Mouse (Mus musculus) limb, embryonic 14.5 days (tissue): ENCODE results near the gene Tbxas1. TPM values are rescaled to one million over a fixed set of nuclear protein-coding genes. Genes with fewer than 3 reads are reported as not detected.

Experiments used
- ATAC-seq: fragments of 200-750 bp; cut with Nextera tagmentation; 2 replicates; pipeline ENCODE4 v1.8.0; 2017; ENCODE audit warnings: low read depth, moderate number of reproducible peaks, moderate TSS enrichment; ENCODE audit not compliant: low FRiP score
- DNase-seq: peaks from one replicate; pipeline ENCODE4 v3.0.0-alpha.2; 2015; ENCODE audit warnings: low spot score
- H3K27ac ChIP-seq: fragments of 300-500 bp; sonication (generic); replicated peaks from 2 replicates; pipeline ENCODE4 v1.5.1; 2014; ENCODE audit warnings: low read depth, mild to moderate bottlenecking, low read length, moderate library complexity, mixed read lengths
- H3K27me3 ChIP-seq: fragments of 300-500 bp; sonication (generic); 2 replicates; pipeline ENCODE4 v1.6.1; 2014; ENCODE audit warnings: low read length, mixed read lengths; ENCODE audit not compliant: control insufficient read depth, insufficient read depth
- H3K36me3 ChIP-seq: fragments of 300-500 bp; sonication (generic); 2 replicates; pipeline ENCODE4 v1.6.1; 2014; ENCODE audit warnings: mild to moderate bottlenecking, low read length, moderate library complexity, mixed read lengths; ENCODE audit not compliant: control insufficient read depth, insufficient read depth
- H3K4me1 ChIP-seq: fragments of 300-500 bp; sonication (generic); 2 replicates; pipeline ENCODE4 v1.6.1; 2014; ENCODE audit warnings: antibody characterized with exemption, low read length, mixed read lengths; ENCODE audit not compliant: control insufficient read depth, insufficient read depth
- H3K4me2 ChIP-seq: fragments of 300-500 bp; sonication (generic); replicated peaks from 2 replicates; pipeline ENCODE4 v1.6.1; 2014; ENCODE audit warnings: low read depth, mild to moderate bottlenecking, low read length, moderate library complexity; ENCODE audit not compliant: severe bottlenecking
- H3K4me3 ChIP-seq: fragments of 300-500 bp; sonication (generic); replicated peaks from 2 replicates; pipeline ENCODE4 v1.5.1; 2014; ENCODE audit warnings: low read length
- H3K9ac ChIP-seq: fragments of 300-500 bp; sonication (generic); 2 replicates; pipeline ENCODE4 v1.6.1; 2014; ENCODE audit warnings: mild to moderate bottlenecking, low read depth, low read length, moderate library complexity; ENCODE audit not compliant: severe bottlenecking
- H3K9me3 ChIP-seq: fragments of 300-500 bp; sonication (generic); 2 replicates; pipeline ENCODE4 v1.6.1; 2016; ENCODE audit warnings: low read length; ENCODE audit not compliant: control insufficient read depth
- POLR2A ChIP-seq: fragments of 200-500 bp; IDR thresholded peaks from 2 replicates; pipeline ENCODE4 v1.8.0; 2012; ENCODE audit warnings: inconsistent platforms, mild to moderate bottlenecking, moderate library complexity, borderline replicate concordance; ENCODE audit not compliant: insufficient read depth, insufficient read length; ENCODE audit errors: extremely low read depth
- WGBS: fragments of 180-500 bp; shearing (Covaris S2); extraction: QIAGEN DNeasy Blood & Tissue Kit; methylation state at CpG from one replicate; pipeline ENCODE4 v1.1.7; 2014; 5-methylcytosine and 5-hydroxymethylcytosine counted together
- polyA plus RNA-seq, 2 experiments: library from polyadenylated mRNA; depleted of rRNA in 1 of 2; stranded (reverse) in 1 of 2; unstranded in 1 of 2; fragments of >200 nt; fragmentation: Nextera tagmentation in 1 of 2; extraction: Ambion mirVana in 1 of 2; gene quantifications; 2 replicates each; pipeline versions ENCODE4 v1.2.1 to v1.2.3; 2012 to 2014

Gene Tbxas1
- polyA plus RNA-seq, 2 experiments = 1.8 to 2.6 TPM

DNA sequence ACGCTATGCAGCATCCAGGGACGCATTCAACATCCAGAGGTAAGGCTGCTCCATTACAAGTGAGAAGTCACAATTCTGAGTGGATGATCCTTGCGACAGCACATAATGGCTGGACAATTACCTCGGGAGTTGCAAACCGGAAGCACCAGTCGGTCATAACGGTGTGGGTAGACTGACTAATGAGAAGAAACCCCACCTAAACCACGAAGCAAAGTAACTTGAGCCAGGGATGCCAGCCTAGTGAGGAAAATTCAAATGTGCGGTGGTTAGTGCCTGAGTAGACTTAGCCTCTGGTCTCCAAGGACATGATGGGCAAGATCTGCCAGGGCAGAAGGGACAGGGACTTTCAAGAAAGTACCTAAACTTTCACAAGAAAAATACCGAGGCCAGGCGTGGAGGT is 142.7 kb downstream of the Tbxas1 start:
- no peak overlapping the region for H3K4me3 ChIP-seq
- H3K4me1 ChIP-seq = no peaks in the 10 kb centered on the region
- H3K4me2 ChIP-seq = no peak overlapping the region
- DNase-seq = no peak
- no peak overlapping the region for H3K27ac ChIP-seq
- no peak for TF ChIP-seq POLR2A
- no peak for ATAC-seq
- H3K9ac ChIP-seq = no peak overlapping the region
- H3K9me3 ChIP-seq = no peaks in the 10 kb centered on the region
- H3K27me3 ChIP-seq = no peaks in the 10 kb centered on the region
- WGBS = 77% methylated on average over 11 of the region's 11 CpGs
- no peaks in the 10 kb centered on the region for H3K36me3 ChIP-seq

DNA sequence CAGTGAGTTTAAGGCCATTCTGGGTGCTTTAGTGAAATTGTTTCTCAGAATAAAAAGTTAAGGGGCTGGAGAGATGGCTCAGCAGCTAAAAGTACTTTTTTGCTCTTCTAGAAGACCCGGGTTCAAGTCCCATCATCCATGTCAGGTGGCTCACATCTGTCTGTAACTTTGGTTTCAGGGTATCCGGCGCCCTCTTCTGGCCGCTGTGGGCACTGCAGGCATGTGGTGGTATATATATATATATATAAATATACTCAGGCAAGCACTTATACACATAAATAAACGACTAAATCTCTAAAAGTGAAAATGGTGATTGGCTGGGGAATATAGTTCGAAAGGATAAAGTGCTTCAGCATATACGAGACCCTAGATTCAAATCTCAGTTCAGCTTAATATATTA is 143.6 kb downstream of the Tbxas1 start:
- no peak for ATAC-seq
- no peaks in the 10 kb centered on the region for H3K36me3 ChIP-seq
- H3K27me3 ChIP-seq = no peaks in the 10 kb centered on the region
- 71% methylated on average over 7 of the region's 7 CpGs for WGBS
- H3K27ac ChIP-seq = no peak overlapping the region
- H3K4me3 ChIP-seq = no peak overlapping the region
- H3K9me3 ChIP-seq = no peaks in the 10 kb centered on the region
- H3K9ac ChIP-seq = no peak overlapping the region
- no peak for TF ChIP-seq POLR2A
- DNase-seq = no peak
- H3K4me2 ChIP-seq = no peak overlapping the region
- H3K4me1 ChIP-seq = no peaks in the 10 kb centered on the region

DNA sequence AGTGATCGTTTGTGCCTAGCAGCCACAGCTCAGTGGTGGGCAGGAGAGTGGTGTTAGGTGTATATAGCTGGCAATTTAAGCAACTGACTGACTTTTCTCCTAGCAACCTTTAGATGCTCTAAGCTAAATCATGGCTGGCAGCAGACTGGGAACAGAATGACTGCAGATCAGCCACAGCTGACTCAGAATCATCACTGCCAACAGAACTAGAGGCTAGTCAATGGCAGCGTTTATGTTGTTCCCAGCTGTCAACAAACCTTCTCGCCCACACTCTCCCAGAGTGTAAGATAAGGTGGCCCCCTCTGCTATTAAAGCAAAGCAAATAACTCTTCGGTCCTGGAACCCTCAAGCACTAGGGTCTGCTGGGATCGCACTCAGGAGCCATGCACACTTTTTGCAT is 144.0 kb downstream of the Tbxas1 start:
- no peak for ATAC-seq
- 82% methylated on average over 5 of the region's 5 CpGs for WGBS
- Histone ChIP-seq H3K27me3 (no peaks in the 10 kb centered on the region), H3K4me1 (no peaks in the 10 kb centered on the region), H3K27ac (no peak overlapping the region), H3K9ac (no peak overlapping the region), H3K4me3 (no peak overlapping the region), H3K36me3 (no peaks in the 10 kb centered on the region), H3K9me3 (no peaks in the 10 kb centered on the region), H3K4me2 (no peak overlapping the region)
- no peak for DNase-seq
- no peak for TF ChIP-seq POLR2A

DNA sequence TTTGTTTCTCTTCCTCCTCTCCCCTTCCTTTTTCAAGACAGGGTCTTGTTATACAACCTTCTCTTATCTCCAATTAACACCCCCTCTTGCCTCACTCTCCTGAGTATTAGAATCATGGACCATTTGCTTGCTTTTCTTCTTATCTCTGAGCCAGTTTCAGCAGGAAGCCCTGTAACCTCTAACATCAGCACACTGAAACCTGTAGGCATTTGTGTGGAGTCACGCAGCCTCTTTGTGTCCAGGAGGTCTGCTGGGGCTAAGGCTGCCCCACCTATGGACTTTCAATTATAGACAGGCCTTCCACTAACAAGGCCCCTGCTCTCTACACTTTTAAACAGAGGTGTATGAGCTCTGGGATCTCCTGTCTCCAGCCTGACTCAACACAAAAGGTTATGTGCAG is 146.7 kb downstream of the Tbxas1 start:
- H3K27me3 ChIP-seq = no peaks in the 10 kb centered on the region
- no peaks in the 10 kb centered on the region for H3K9me3 ChIP-seq
- H3K4me1 ChIP-seq = no peaks in the 10 kb centered on the region
- no peaks in the 10 kb centered on the region for H3K36me3 ChIP-seq
- no peak for DNase-seq
- H3K27ac ChIP-seq = no peak overlapping the region
- ATAC-seq = no peak
- 84% methylated on average over 1 of the region's 1 CpGs for WGBS
- no peak overlapping the region for H3K4me2 ChIP-seq
- no peak overlapping the region for H3K9ac ChIP-seq
- no peak for TF ChIP-seq POLR2A
- H3K4me3 ChIP-seq = no peak overlapping the region

DNA sequence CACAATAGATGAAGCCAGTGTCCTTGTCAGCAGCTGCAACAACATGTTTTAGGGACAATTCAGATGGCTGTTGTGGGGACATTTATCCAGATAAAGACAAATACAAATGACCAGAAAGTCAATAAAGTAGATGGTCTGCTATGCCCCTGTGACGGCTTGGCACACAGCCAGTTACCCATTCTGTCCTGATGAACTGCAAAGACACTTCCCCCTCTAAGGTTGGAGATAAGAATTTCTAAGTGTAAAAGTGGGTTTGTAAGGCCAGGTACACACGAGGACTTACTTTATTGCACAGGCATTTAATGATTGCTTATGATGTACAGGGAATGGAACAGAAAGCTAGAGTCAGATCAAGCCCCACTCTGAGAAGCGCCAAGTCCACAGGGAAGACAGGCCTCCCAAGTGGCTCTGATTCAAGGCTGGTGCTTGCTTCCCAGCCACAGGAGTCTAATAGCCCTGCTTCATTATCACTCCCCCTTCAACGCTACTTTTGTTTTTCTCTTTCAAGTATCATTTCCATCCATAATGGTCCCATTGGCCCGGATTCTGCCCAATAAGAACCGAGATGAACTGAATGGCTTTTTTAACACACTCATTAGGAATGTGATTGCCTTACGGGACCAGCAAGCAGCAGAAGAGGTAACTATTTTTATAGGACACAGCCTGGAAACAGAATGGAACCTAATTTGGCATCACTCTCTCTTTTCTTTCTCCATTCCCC is 147.4 kb downstream of the Tbxas1 start:
- Histone ChIP-seq H3K4me2 (no peak overlapping the region), H3K9ac (no peak overlapping the region), H3K27ac (no peak overlapping the region), H3K36me3 (no peaks in the 10 kb centered on the region), H3K27me3 (no peaks in the 10 kb centered on the region), H3K9me3 (no peaks in the 10 kb centered on the region), H3K4me1 (no peaks in the 10 kb centered on the region), H3K4me3 (no peak overlapping the region)
- ATAC-seq = no peak
- no peak for TF ChIP-seq POLR2A
- DNase-seq = no peak
- 61% methylated on average over 7 of the region's 7 CpGs for WGBS
